Mouse (Mus musculus) lung, postnatal 0 days (tissue): ENCODE measurements at regions not wholly inside any gene's neighbourhood (a gene's known extent, or its start where the extent isn't known, plus 50 kb on each side); places are given as distances from the start of the nearest gene placed in this dataset.
A peak's percentile ranks its signal among the peaks of the same experiment; 100 is the strongest.

Source experiments
- ATAC-seq: fragments of 200-750 bp; cut with Nextera tagmentation; 2 replicates; pipeline ENCODE4 v1.8.0; 2017; ENCODE audit warnings: moderate library complexity
- DNase-seq: peaks from one replicate; pipeline ENCODE4 v3.0.0-alpha.2; 2016; ENCODE audit warnings: low spot score
- H3K27ac ChIP-seq: fragments of 300-500 bp; sonication (generic); 2 replicates; pipeline ENCODE4 v1.5.1; 2014; ENCODE audit warnings: antibody characterized with exemption, mild to moderate bottlenecking, low read length, mixed read lengths
- H3K27me3 ChIP-seq: fragments of 300-500 bp; sonication (generic); replicated peaks from 2 replicates; pipeline ENCODE4 v1.6.1; 2014; ENCODE audit warnings: low read length, mixed read lengths; ENCODE audit not compliant: insufficient read depth
- H3K36me3 ChIP-seq: fragments of 300-500 bp; sonication (generic); 2 replicates; pipeline ENCODE4 v1.6.1; 2014; ENCODE audit warnings: low read length, mixed read lengths; ENCODE audit not compliant: insufficient read depth
- H3K4me1 ChIP-seq: fragments of 300-500 bp; sonication (generic); 2 replicates; pipeline ENCODE4 v1.6.1; 2014; ENCODE audit warnings: antibody characterized with exemption, low read depth, low read length, mixed read lengths; ENCODE audit not compliant: insufficient read depth
- H3K4me2 ChIP-seq: fragments of 300-500 bp; sonication (generic); replicated peaks from 2 replicates; pipeline ENCODE4 v1.6.1; 2014; ENCODE audit warnings: low read depth, mild to moderate bottlenecking, low read length, moderate library complexity, mixed read lengths
- H3K4me3 ChIP-seq: fragments of 300-500 bp; sonication (generic); 2 replicates; pipeline ENCODE4 v1.5.1; 2014; ENCODE audit warnings: low read depth, low read length
- H3K9ac ChIP-seq: fragments of 300-500 bp; sonication (generic); replicated peaks from 2 replicates; pipeline ENCODE4 v1.6.1; 2014; ENCODE audit warnings: low read depth, mild to moderate bottlenecking
- H3K9me3 ChIP-seq: fragments of 300-500 bp; sonication (generic); 2 replicates; pipeline ENCODE4 v1.6.1; 2016; ENCODE audit warnings: low read length, mixed read lengths
- CTCF ChIP-seq: IDR thresholded peaks from 2 replicates; pipeline ENCODE4 v1.5.1; 2016; ENCODE audit warnings: antibody characterized with exemption, mild to moderate bottlenecking
- EP300 ChIP-seq: IDR thresholded peaks from 2 replicates; pipeline ENCODE4 v1.6.1; 2016; ENCODE audit warnings: antibody characterized with exemption, mild to moderate bottlenecking, control low read depth
- WGBS: fragments of 180-500 bp; shearing (Covaris S2); extraction: QIAGEN DNeasy Blood & Tissue Kit; methylation state at CpG from one replicate; pipeline ENCODE4 v1.1.7; 2014; 5-methylcytosine and 5-hydroxymethylcytosine counted together

- Histone ChIP-seq H3K4me2 (no peak overlapping the region), H3K4me3 (no peak overlapping the region), H3K9me3 (no peaks in the 10 kb centered on the region), H3K36me3 (no peaks in the 10 kb centered on the region), H3K27ac (no peak overlapping the region), H3K4me1 (no peaks in the 10 kb centered on the region), H3K9ac (no peak overlapping the region), H3K27me3 (no peaks in the 10 kb centered on the region)
- WGBS: 73% methylated on average over 6 of the region's 6 CpGs
- no peak for DNase-seq
- TF ChIP-seq CTCF: no peak
- no peak for TF ChIP-seq EP300
- no peak for ATAC-seq
Measured at GRCm38 (mm10) chr10:105704472-105705235, 130.4 kb upstream of the Tmtc2 start.

DNA sequence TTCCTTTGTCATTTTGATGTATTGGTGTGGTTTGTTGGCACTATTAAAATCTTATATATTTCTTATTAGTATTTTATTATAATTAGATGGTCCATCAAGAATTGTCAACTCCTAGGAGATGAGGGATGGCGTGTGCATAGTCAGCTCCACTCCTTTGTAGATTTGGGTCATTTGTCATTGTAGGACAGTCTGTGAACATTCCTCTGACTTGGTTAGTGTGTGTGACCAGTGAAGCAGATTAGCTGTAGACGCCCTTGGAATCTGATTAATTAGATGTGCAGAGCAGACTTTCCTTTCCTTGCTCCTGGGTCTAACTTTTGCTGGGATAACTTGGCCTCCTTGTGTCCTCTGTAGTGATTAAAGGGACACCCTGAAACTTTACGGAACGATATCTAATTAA is 118.9 kb upstream of the Tmtc2 start:
- 58% methylated on average over 4 of the region's 4 CpGs for WGBS
- DNase-seq: no peak
- Histone ChIP-seq H3K9ac (no peak overlapping the region), H3K27me3 (no peaks in the 10 kb centered on the region), H3K4me1 (no peaks in the 10 kb centered on the region), H3K9me3 (no peaks in the 10 kb centered on the region), H3K27ac (no peak overlapping the region), H3K4me2 (no peak overlapping the region), H3K36me3 (no peaks in the 10 kb centered on the region), H3K4me3 (no peak overlapping the region)
- ATAC-seq: no peak
- TF ChIP-seq CTCF: no peak
- TF ChIP-seq EP300: no peak

GRCm38 (mm10) chr10:105689388-105689787 is 115.1 kb upstream of the Tmtc2 start:
- WGBS: 78% methylated on average over 9 of the region's 9 CpGs
- Histone ChIP-seq H3K4me1 (no peaks in the 10 kb centered on the region), H3K27me3 (no peaks in the 10 kb centered on the region), H3K4me2 (no peak overlapping the region), H3K9me3 (no peaks in the 10 kb centered on the region), H3K9ac (no peak overlapping the region), H3K27ac (no peak overlapping the region), H3K4me3 (no peak overlapping the region), H3K36me3 (no peaks in the 10 kb centered on the region)
- ATAC-seq (no peak), DNase-seq (no peak)
- TF ChIP-seq EP300: no peak
- TF ChIP-seq CTCF: no peak

GRCm38 (mm10) chr10:105688879-105689278 is 114.6 kb upstream of the Tmtc2 start:
- Histone ChIP-seq H3K4me1 (no peaks in the 10 kb centered on the region), H3K27ac (no peak overlapping the region), H3K4me3 (no peak overlapping the region), H3K27me3 (no peaks in the 10 kb centered on the region), H3K9ac (no peak overlapping the region), H3K9me3 (no peaks in the 10 kb centered on the region), H3K36me3 (no peaks in the 10 kb centered on the region), H3K4me2 (no peak overlapping the region)
- 70% methylated on average over 9 of the region's 9 CpGs for WGBS
- no peak for TF ChIP-seq EP300
- no peak for TF ChIP-seq CTCF
- DNase-seq: no peak
- ATAC-seq: no peak

DNA sequence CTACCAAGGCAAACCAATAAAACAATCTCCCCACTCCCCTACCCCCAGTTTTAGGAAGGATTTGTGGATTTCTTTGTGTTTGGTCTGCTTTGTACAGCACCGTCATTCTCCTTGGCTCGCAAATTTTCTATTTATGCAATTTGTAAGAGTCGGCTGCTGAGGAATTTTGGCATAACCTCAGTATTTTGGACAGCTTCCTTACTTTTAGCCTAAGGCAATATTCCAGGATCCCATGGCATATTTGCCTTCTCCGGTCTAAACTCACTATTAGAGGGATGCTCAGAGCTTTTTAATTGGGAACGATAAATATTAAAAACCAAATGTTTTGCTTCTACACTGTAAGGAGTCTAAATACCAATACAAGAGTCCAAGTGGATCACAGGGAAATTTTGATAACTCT is 112.6 kb upstream of the Tmtc2 start:
- WGBS: 69% methylated on average over 5 of the region's 5 CpGs
- no peaks in the 10 kb centered on the region for H3K27me3 ChIP-seq
- DNase-seq (peak; percentile 7), ATAC-seq (no peak)
- no peak overlapping the region for H3K9ac ChIP-seq
- H3K36me3 ChIP-seq: no peaks in the 10 kb centered on the region
- no peak overlapping the region for H3K4me3 ChIP-seq
- no peak overlapping the region for H3K27ac ChIP-seq
- no peak overlapping the region for H3K4me2 ChIP-seq
- TF ChIP-seq EP300 (no peak), CTCF (no peak)
- no peaks in the 10 kb centered on the region for H3K9me3 ChIP-seq
- H3K4me1 ChIP-seq: no peaks in the 10 kb centered on the region

DNA sequence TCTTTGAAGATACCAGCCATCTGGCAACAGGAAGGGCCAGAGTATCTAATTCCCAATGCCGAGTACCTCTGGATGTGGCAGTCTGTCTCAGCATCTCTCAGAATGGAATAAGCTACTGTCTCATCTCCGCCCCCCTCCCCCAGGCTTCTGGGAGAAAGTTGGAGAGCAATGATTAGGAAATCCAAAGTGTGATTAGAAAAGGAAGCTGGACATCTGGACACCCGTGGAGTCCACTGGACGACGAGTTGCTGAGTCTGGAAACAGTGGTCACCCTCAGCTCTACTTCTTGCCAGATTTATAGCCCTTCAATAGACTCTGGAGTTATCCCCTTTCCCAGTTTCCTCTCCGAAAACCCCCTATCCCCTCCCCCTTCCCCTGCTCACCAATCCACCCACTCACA is 105.3 kb upstream of the Tmtc2 start:
- H3K9ac ChIP-seq: no peak overlapping the region
- H3K27ac ChIP-seq: no peak overlapping the region
- H3K36me3 ChIP-seq: no peaks in the 10 kb centered on the region
- H3K4me3 ChIP-seq: no peak overlapping the region
- no peak for TF ChIP-seq CTCF
- TF ChIP-seq EP300: 0 out of 2 replicates have a peak, but pooled peaks have one; percentile 29
- no peaks in the 10 kb centered on the region for H3K4me1 ChIP-seq
- no peak overlapping the region for H3K4me2 ChIP-seq
- peak; percentile 56 for DNase-seq
- ATAC-seq: peak; percentile 30; the same call in 1 of the 2 replicates
- no peaks in the 10 kb centered on the region for H3K9me3 ChIP-seq
- WGBS: 57% methylated on average over 6 of the region's 6 CpGs
- H3K27me3 ChIP-seq: no peaks in the 10 kb centered on the region

DNA sequence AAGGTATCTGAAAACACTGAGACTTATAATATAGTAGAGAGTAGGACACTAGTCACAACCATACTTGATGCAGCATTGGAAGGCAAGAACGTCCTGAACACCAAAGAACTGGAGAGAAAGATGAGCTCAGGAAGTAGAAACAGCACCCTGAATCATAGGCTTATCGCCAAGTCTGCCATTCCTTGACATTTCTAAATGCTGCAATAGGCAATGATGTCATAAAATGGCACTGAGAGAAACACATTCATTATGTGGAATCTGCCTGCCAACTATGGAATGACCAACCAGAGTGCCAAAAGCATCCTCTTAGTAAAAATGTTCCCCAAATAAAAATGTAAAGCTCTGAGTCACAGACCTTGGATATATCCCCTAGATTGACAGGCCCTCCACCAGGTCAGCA is 92.7 kb upstream of the Tmtc2 start:
- Histone ChIP-seq H3K36me3 (no peaks in the 10 kb centered on the region), H3K4me2 (no peak overlapping the region), H3K4me3 (no peak overlapping the region), H3K27me3 (no peaks in the 10 kb centered on the region), H3K4me1 (no peaks in the 10 kb centered on the region), H3K9me3 (no peaks in the 10 kb centered on the region), H3K9ac (no peak overlapping the region), H3K27ac (no peak overlapping the region)
- no peak for DNase-seq
- no peak for TF ChIP-seq CTCF
- TF ChIP-seq EP300: no peak
- 61% methylated on average over 2 of the region's 2 CpGs for WGBS
- ATAC-seq: no peak
